11 mouse cellular contexts compared by ENCODE assay signal in genomic region chr13:31627864-31628690, GRCm38 (mm10). TPM values are rescaled to one million over a fixed set of nuclear protein-coding genes. Genes with fewer than 3 reads are reported as not detected.
A peak's percentile ranks its signal among the peaks of the same experiment; 100 is the strongest.
DNase-seq lines count a peak whose midpoint lies in the region; ATAC-seq and TF ChIP-seq lines count a peak whose summit lies in the region.
"Had no signal": no experiment of that assay in that cellular context is flagged by ENCODE, and none has a peak within 500 bp of the region (broad histone marks: within the 10 kb centered on the region; RNA-seq: fewer than 3 reads in every experiment).

No protein-coding gene starts in this region.

- H3K4me3 ChIP-seq in lung, adult 2 months (replicated peaks; ENCODE audit: extremely low read depth, low read depth, low read length) = peak overlapping the region; percentile 57
- peak overlapping the region; percentile 8; the same call in 1 of the 2 replicates for H3K4me3 ChIP-seq in forebrain, embryonic 13.5 days
- H3K4me3 ChIP-seq in limb, embryonic 13.5 days = peak overlapping the region; percentile 55
- H3K4me3 ChIP-seq in stomach, embryonic 15.5 days (replicated peaks) = peak overlapping the region; percentile 58
- H3K4me3 ChIP-seq: erythroblast, embryonic 14.5 days had no signal

- H3K4me1 ChIP-seq in lung, adult 2 months (ENCODE audit: control insufficient read depth, insufficient read depth, low read length) = no peaks in the 10 kb centered on the region; the same call in none of the 2 replicates
- peaks cover 35% of the 10 kb centered on the region for H3K4me1 ChIP-seq in forebrain, embryonic 13.5 days
- peaks cover 36% of the 10 kb centered on the region for H3K4me1 ChIP-seq in limb, embryonic 13.5 days
- H3K4me1 ChIP-seq in stomach, embryonic 15.5 days = peaks cover 31% of the 10 kb centered on the region

- WGBS in lung, adult 2 months = 37% methylated on average over 8 of the region's 8 CpGs
- WGBS in forebrain, embryonic 13.5 days = 4% methylated on average over 8 of the region's 8 CpGs
- WGBS in limb, embryonic 13.5 days = 17% methylated on average over 8 of the region's 8 CpGs
- 21% methylated on average over 8 of the region's 8 CpGs for WGBS in stomach, embryonic 15.5 days

- no peak for TF ChIP-seq POLR2A in lung, adult 2 months (IDR thresholded peaks at IDR 0.05; ENCODE audit: borderline replicate concordance, extremely low read depth, low read depth, low read length)

- DNase-seq in lung, adult 2 months = no peak
- no peak for DNase-seq in lung, postnatal 10 days
- DNase-seq in spleen, postnatal 10 days (ENCODE audit: low spot score in 2 of 2) = no peak
- DNase-seq in frontal cortex, postnatal 25 days (ENCODE audit: low spot score in 2 of 2) = no peak
- no peak for DNase-seq in kidney, adult 18-20 months
- DNase-seq: heart, postnatal 4 days; liver had no signal

- H3K27ac ChIP-seq in forebrain, embryonic 13.5 days = no peak overlapping the region
- no peak overlapping the region for H3K27ac ChIP-seq in limb, embryonic 13.5 days
- H3K27ac ChIP-seq in stomach, embryonic 15.5 days = peak overlapping the region; percentile 27; the same call in 1 of the 2 replicates

- no peaks in the 10 kb centered on the region for H3K9me3 ChIP-seq in forebrain, embryonic 13.5 days (replicated peaks)
- no peaks in the 10 kb centered on the region for H3K9me3 ChIP-seq in limb, embryonic 13.5 days
- no peaks in the 10 kb centered on the region for H3K9me3 ChIP-seq in stomach, embryonic 15.5 days

- H3K9ac ChIP-seq in forebrain, embryonic 13.5 days = 0 out of 2 replicates have a peak overlapping the region, but pooled peaks have one; percentile 12
- 0 out of 2 replicates have a peak overlapping the region, but pooled peaks have one; percentile 25 for H3K9ac ChIP-seq in limb, embryonic 13.5 days
- H3K9ac ChIP-seq in stomach, embryonic 15.5 days = 0 out of 2 replicates have a peak overlapping the region, but pooled peaks have one; percentile 26

- no peak for ATAC-seq in forebrain, embryonic 13.5 days
- no peak for ATAC-seq in limb, embryonic 13.5 days (ENCODE audit: low FRiP score, low read depth)
- no peak for ATAC-seq in stomach, embryonic 15.5 days (ENCODE audit: insufficient read depth, low FRiP score, low read depth)

- TF ChIP-seq CTCF in lung, adult 2 months (IDR thresholded peaks at IDR 0.05; ENCODE audit: insufficient read depth, low read length) = no peak

- H3K4me2 ChIP-seq in forebrain, embryonic 13.5 days = no peak overlapping the region
- peak overlapping the region; percentile 94 for H3K4me2 ChIP-seq in limb, embryonic 13.5 days (replicated peaks)
- peak overlapping the region; percentile 84 for H3K4me2 ChIP-seq in stomach, embryonic 15.5 days

- H3K36me3 ChIP-seq in forebrain, embryonic 13.5 days (ENCODE audit: poor library complexity, severe bottlenecking) = no peaks in the 10 kb centered on the region
- H3K36me3 ChIP-seq in limb, embryonic 13.5 days = no peaks in the 10 kb centered on the region
- H3K36me3 ChIP-seq in stomach, embryonic 15.5 days = no peaks in the 10 kb centered on the region

- peaks cover 98% of the 10 kb centered on the region for H3K27me3 ChIP-seq in forebrain, embryonic 13.5 days
- peaks cover 98% of the 10 kb centered on the region for H3K27me3 ChIP-seq in limb, embryonic 13.5 days
- peaks cover 77% of the 10 kb centered on the region for H3K27me3 ChIP-seq in stomach, embryonic 15.5 days (replicated peaks)

RNA-seq across cellular contexts. Expression of gene Foxf2, which starts 2.5 kb away (rescaled TPM):
- 64.7 and 69.8 TPM in 2 replicates for polyA plus RNA-seq in lung, adult 2 months (2012; rRNA removed)
- 2.9 and 3.4 TPM in 2 replicates for polyA plus RNA-seq in forebrain, embryonic 13.5 days (2015; fragmentation: Nextera tagmentation; extraction: Ambion mirVana)
- 2.7 and 3.0 TPM in 2 replicates for polyA plus RNA-seq in limb, embryonic 13.5 days (2015; fragmentation: Nextera tagmentation; extraction: Ambion mirVana)
- 17.5 and 19.0 TPM in 2 replicates for polyA plus RNA-seq in stomach, embryonic 15.5 days (2015; fragmentation: Nextera tagmentation; extraction: Ambion mirVana)
- polyA plus RNA-seq: erythroblast, embryonic 14.5 days had no signal

Comparison
In these comparisons a context has a peak if more than half of its experiments do, and no peak if none do; other contexts are left out.
1. H3K4me3 ChIP-seq: peak in every context shown above with its lines; median percentile 58 in stomach, embryonic 15.5 days; 57 in lung, adult 2 months; 55 in limb, embryonic 13.5 days; 8 in forebrain, embryonic 13.5 days.